Comparison of ENCODE assay signal across 8 mouse cellular contexts in genomic region chr1:160210566-160210965, GRCm38 (mm10). TPM values are rescaled to one million over a fixed set of nuclear protein-coding genes. Genes with fewer than 3 reads are reported as not detected.
DNase-seq lines count a peak whose midpoint lies in the region; ATAC-seq and TF ChIP-seq lines count a peak whose summit lies in the region.

No protein-coding gene starts in this region.

- TF ChIP-seq CTCF in stomach, postnatal 0 days (IDR thresholded peaks at IDR 0.05; ENCODE audit: low read depth): no peak

- no peak for ATAC-seq in erythroblast, adult 5-6 weeks (replicated peaks; ENCODE audit: low FRiP score, poor library complexity, severe bottlenecking)
- ATAC-seq in neural tube, embryonic 11.5 days (ENCODE audit: insufficient read depth, low FRiP score, low TSS enrichment): no peak
- ATAC-seq in limb, embryonic 13.5 days (ENCODE audit: low FRiP score, low read depth): no peak
- ATAC-seq in stomach, postnatal 0 days (ENCODE audit: low FRiP score, low TSS enrichment): no peak

- H3K4me2 ChIP-seq in neural tube, embryonic 11.5 days (ENCODE audit: low read depth): peak overlapping the region; percentile 69
- peak overlapping the region; percentile 78 for H3K4me2 ChIP-seq in limb, embryonic 13.5 days (replicated peaks)
- H3K4me2 ChIP-seq in stomach, postnatal 0 days (replicated peaks; ENCODE audit: low read depth): peak overlapping the region; percentile 64; the same call in 1 of the 2 replicates

- peaks cover 43% of the 10 kb centered on the region for H3K36me3 ChIP-seq in erythroblast, embryonic 14.5 days (ENCODE audit: control insufficient read depth)
- peaks cover 5% of the 10 kb centered on the region for H3K36me3 ChIP-seq in neural tube, embryonic 11.5 days (ENCODE audit: control insufficient read depth, insufficient read depth, low read length)
- H3K36me3 ChIP-seq in limb, embryonic 13.5 days: peaks cover 25% of the 10 kb centered on the region
- no peaks in the 10 kb centered on the region; the same call in 1 of the 2 replicates for H3K36me3 ChIP-seq in stomach, postnatal 0 days (ENCODE audit: control insufficient read depth, insufficient read depth, low read length)

- no peak for TF ChIP-seq EP300 in stomach, postnatal 0 days (optimal IDR thresholded peaks at IDR 0.05)

- WGBS in neural tube, embryonic 11.5 days: 66% methylated on average over 3 of the region's 3 CpGs
- WGBS in limb, embryonic 13.5 days: 71% methylated on average over 3 of the region's 3 CpGs
- 33% methylated on average over 3 of the region's 3 CpGs for WGBS in stomach, postnatal 0 days

- no peaks in the 10 kb centered on the region for H3K9me3 ChIP-seq in erythroblast, embryonic 14.5 days (ENCODE audit: control insufficient read depth, low read length)
- H3K9me3 ChIP-seq in neural tube, embryonic 11.5 days (ENCODE audit: control insufficient read depth, low read length): no peaks in the 10 kb centered on the region
- H3K9me3 ChIP-seq in limb, embryonic 13.5 days: no peaks in the 10 kb centered on the region
- no peaks in the 10 kb centered on the region for H3K9me3 ChIP-seq in stomach, postnatal 0 days (ENCODE audit: control insufficient read depth, low read length)

- no peaks in the 10 kb centered on the region for H3K27me3 ChIP-seq in erythroblast, embryonic 14.5 days (ENCODE audit: control insufficient read depth)
- H3K27me3 ChIP-seq in neural tube, embryonic 11.5 days (ENCODE audit: control insufficient read depth, insufficient read depth, low read length): no peaks in the 10 kb centered on the region
- H3K27me3 ChIP-seq in limb, embryonic 13.5 days: no peaks in the 10 kb centered on the region
- H3K27me3 ChIP-seq in stomach, postnatal 0 days (ENCODE audit: control insufficient read depth, insufficient read depth, low read length): no peaks in the 10 kb centered on the region

- H3K4me1 ChIP-seq in erythroblast, embryonic 14.5 days (ENCODE audit: control insufficient read depth): peaks cover 38% of the 10 kb centered on the region
- H3K4me1 ChIP-seq in neural tube, embryonic 11.5 days (ENCODE audit: control insufficient read depth, insufficient read depth, low read length): peaks cover 16% of the 10 kb centered on the region
- peaks cover 19% of the 10 kb centered on the region for H3K4me1 ChIP-seq in limb, embryonic 13.5 days
- peaks cover 4% of the 10 kb centered on the region; the same call in 1 of the 2 replicates for H3K4me1 ChIP-seq in stomach, postnatal 0 days (replicated peaks; ENCODE audit: control insufficient read depth, insufficient read depth)

- DNase-seq in neural tube, embryonic 11.5 days (ENCODE audit: low spot score): no peak
- DNase-seq in neural tube, embryonic 10.5 days (ENCODE audit: extremely low spot score, low spot score): no peak
- no peak for DNase-seq in stomach, postnatal 0 days (ENCODE audit: low spot score)
- no peak for DNase-seq in gastrocnemius, postnatal 4 days (ENCODE audit: low spot score in 2 of 2)
- no peak for DNase-seq in embryo, embryonic 11 days

- H3K4me3 ChIP-seq in erythroblast, embryonic 14.5 days (replicated peaks): peak overlapping the region; percentile 98
- peak overlapping the region; percentile 89; the same call in 1 of the 2 replicates for H3K4me3 ChIP-seq in neural tube, embryonic 11.5 days (ENCODE audit: low read depth, low read length)
- H3K4me3 ChIP-seq in limb, embryonic 13.5 days: peak overlapping the region; percentile 83
- H3K4me3 ChIP-seq in stomach, postnatal 0 days (ENCODE audit: low read depth, low read length): no peak overlapping the region

- no peak overlapping the region for H3K27ac ChIP-seq in neural tube, embryonic 11.5 days (ENCODE audit: low read depth, low read length)
- no peak overlapping the region for H3K27ac ChIP-seq in limb, embryonic 13.5 days
- H3K27ac ChIP-seq in stomach, postnatal 0 days (replicated peaks): no peak overlapping the region

- no peak overlapping the region for H3K9ac ChIP-seq in neural tube, embryonic 11.5 days (ENCODE audit: low read length)
- no peak overlapping the region for H3K9ac ChIP-seq in limb, embryonic 13.5 days
- H3K9ac ChIP-seq in stomach, postnatal 0 days (ENCODE audit: low read length): no peak overlapping the region

RNA-seq across cellular contexts. Expression of gene Cacybp, which starts 2.1 kb away (rescaled TPM):
- polyA plus RNA-seq in erythroblast, embryonic 14.5 days (2012): 6.6 and 6.7 TPM in 2 replicates
- 48.9 and 88.4 TPM in 2 replicates for total RNA-seq in erythroblast, adult 5-6 weeks (2015; ENCODE audit: low replicate concordance)
- total RNA-seq in erythroblast, adult 5-6 weeks (2017; ENCODE audit: low replicate concordance): 38.1 and 40.6 TPM in 2 replicates
- 295 and 310 TPM in 2 replicates for polyA plus RNA-seq in neural tube, embryonic 11.5 days (2014; fragmentation: Nextera tagmentation; extraction: Ambion mirVana)
- 223 and 224 TPM in 2 replicates for polyA plus RNA-seq in limb, embryonic 13.5 days (2015; fragmentation: Nextera tagmentation; extraction: Ambion mirVana)
- polyA plus RNA-seq in stomach, postnatal 0 days (2015; fragmentation: Nextera tagmentation; extraction: Ambion mirVana): 106 and 119 TPM in 2 replicates
- 10 to 100 TPM; 56.1 to 57.7 TPM for total RNA-seq in gastrocnemius, postnatal 4 days (2021)

RNA-seq across cellular contexts. Expression of gene Mrps14, which starts 15.6 kb away (rescaled TPM):
- 0.42 and 0.47 TPM in 2 replicates for polyA plus RNA-seq in erythroblast, embryonic 14.5 days (2012)
- total RNA-seq in erythroblast, adult 5-6 weeks (2015; ENCODE audit: low replicate concordance): 20.8 and 47.6 TPM in 2 replicates
- 18.1 and 23.9 TPM in 2 replicates for total RNA-seq in erythroblast, adult 5-6 weeks (2017; ENCODE audit: low replicate concordance)
- 193 and 213 TPM in 2 replicates for polyA plus RNA-seq in neural tube, embryonic 11.5 days (2014; fragmentation: Nextera tagmentation; extraction: Ambion mirVana)
- polyA plus RNA-seq in limb, embryonic 13.5 days (2015; fragmentation: Nextera tagmentation; extraction: Ambion mirVana): 246 and 249 TPM in 2 replicates
- polyA plus RNA-seq in stomach, postnatal 0 days (2015; fragmentation: Nextera tagmentation; extraction: Ambion mirVana): 248 and 259 TPM in 2 replicates
- 10 to 100 TPM; 77.8 to 83.5 TPM for total RNA-seq in gastrocnemius, postnatal 4 days (2021)

RNA-seq across cellular contexts. Expression of gene Tnn, which starts 57.2 kb away (rescaled TPM):
- polyA plus RNA-seq in erythroblast, embryonic 14.5 days (2012): not detected in 2 replicates
- not detected in 2 replicates for total RNA-seq in erythroblast, adult 5-6 weeks (2015; ENCODE audit: low replicate concordance)
- total RNA-seq in erythroblast, adult 5-6 weeks (2017; ENCODE audit: low replicate concordance): not detected in 2 replicates
- 0.04 and 0.08 TPM in 2 replicates for polyA plus RNA-seq in neural tube, embryonic 11.5 days (2014; fragmentation: Nextera tagmentation; extraction: Ambion mirVana)
- polyA plus RNA-seq in limb, embryonic 13.5 days (2015; fragmentation: Nextera tagmentation; extraction: Ambion mirVana): 1.3 and 2.0 TPM in 2 replicates
- 3.7 and 4.0 TPM in 2 replicates for polyA plus RNA-seq in stomach, postnatal 0 days (2015; fragmentation: Nextera tagmentation; extraction: Ambion mirVana)
- total RNA-seq in gastrocnemius, postnatal 4 days (2021): under 1 TPM; 0.05 to 0.10 TPM

Comparison
In these comparisons a context has a peak if more than half of its experiments do, and no peak if none do; other contexts are left out.
1. RNA of gene Cacybp, which starts 2.1 kb away (polyA plus RNA-seq): 295 to 310 TPM in neural tube, embryonic 11.5 days, 223 to 224 TPM in limb, embryonic 13.5 days and 106 to 119 TPM in stomach, postnatal 0 days; 6.6 to 6.7 TPM in erythroblast, embryonic 14.5 days; every median in the first group is over 10 times any median in the second.
2. RNA of gene Mrps14, which starts 15.6 kb away (polyA plus RNA-seq): 248 to 259 TPM in stomach, postnatal 0 days, 246 to 249 TPM in limb, embryonic 13.5 days and 193 to 213 TPM in neural tube, embryonic 11.5 days; 0.42 to 0.47 TPM in erythroblast, embryonic 14.5 days; every median in the first group is over 100 times any median in the second.
3. Peak in every context shown above with its lines, with median percentiles within 50 percentile points of each other: H3K4me2 ChIP-seq.